Mouse (Mus musculus) G1E (cell line): ENCODE results near the gene Slc35a1.

Experiments used
- CTCF ChIP-seq: IDR thresholded peaks from 2 replicates; pipeline ENCODE4 v1.5.1; 2012; ENCODE audit warnings: low read depth, low read length, inconsistent platforms, mixed read lengths
- GATA1 ChIP-seq: IDR thresholded peaks from 2 replicates; pipeline ENCODE4 v1.6.1; 2012; ENCODE audit warnings: borderline replicate concordance, low read length, inconsistent platforms, mixed read lengths
- TAL1 ChIP-seq: conservative IDR thresholded peaks from 2 replicates; pipeline ENCODE4 v1.6.1; 2012; ENCODE audit warnings: low read depth, low read length, inconsistent platforms, mixed read lengths

GRCm38 (mm10) chr4:34715062-34715461 lies 27.8 kb upstream of the Slc35a1 start:
- TF ChIP-seq CTCF (no peak), GATA1 (no peak), TAL1 (no peak)
